Mouse (Mus musculus): ENCODE measurements around the gene Ap1m1. TPM values are rescaled to one million over a fixed set of nuclear protein-coding genes. Genes with fewer than 3 reads are reported as not detected.

The Ap1m1 gene
- polyA plus RNA-seq (2015; fragmentation: Illumina TruSeq; extraction: RNeasy Lipid Tissue Mini Kit (QIAGEN cat#74804); ENCODE audit: low read depth, low replicate concordance) = 83.9 TPM

GRCm38 (mm10) chr8:72239499-72240402 is at the start of gene Ap1m1:
Gene Ap1m1 (plus strand): TSS chr8:72240018.

GRCm38 (mm10) chr8:72212751-72213150 is 27.1 kb upstream of the Ap1m1 start, which contains the start of gene Cib3:
Gene Cib3 (minus strand): TSS chr8:72212837.

GRCm38 (mm10) chr8:72213536-72213935 is 26.3 kb upstream of the Ap1m1 start, which contains the start of gene Gm11034:
Gene Gm11034 (minus strand): TSS chr8:72213636.

GRCm38 (mm10) chr8:72219541-72220363 is 20.1 kb upstream of the Ap1m1 start, which contains the start of gene Fam32a:
Gene Fam32a (plus strand): TSS chr8:72219730.

GRCm38 (mm10) chr8:72305210-72305905 is 65.5 kb downstream of the Ap1m1 start, which contains the start of gene Gm10282:
Gene Gm10282 (minus strand): TSS chr8:72305260.

Other genes starting within 250 kb of the Ap1m1 start
- gene Cyp4f18, start 230.4 kb upstream of the Ap1m1 start, polyA plus RNA-seq (2015; fragmentation: Illumina TruSeq; extraction: RNeasy Lipid Tissue Mini Kit (QIAGEN cat#74804); ENCODE audit: low read depth, low replicate concordance) = not detected
- gene Olfr372, start 198.8 kb upstream of the Ap1m1 start, polyA plus RNA-seq (2015; fragmentation: Illumina TruSeq; extraction: RNeasy Lipid Tissue Mini Kit (QIAGEN cat#74804); ENCODE audit: low read depth, low replicate concordance) = not detected
- not detected for gene Olfr373, start 156.8 kb upstream of the Ap1m1 start, polyA plus RNA-seq (2015; fragmentation: Illumina TruSeq; extraction: RNeasy Lipid Tissue Mini Kit (QIAGEN cat#74804); ENCODE audit: low read depth, low replicate concordance)
- gene Olfr374, start 133.0 kb upstream of the Ap1m1 start, polyA plus RNA-seq (2015; fragmentation: Illumina TruSeq; extraction: RNeasy Lipid Tissue Mini Kit (QIAGEN cat#74804); ENCODE audit: low read depth, low replicate concordance) = not detected
- 41.8 TPM for gene Tpm4, start 105.0 kb upstream of the Ap1m1 start, polyA plus RNA-seq (2015; fragmentation: Illumina TruSeq; extraction: RNeasy Lipid Tissue Mini Kit (QIAGEN cat#74804); ENCODE audit: low read depth, low replicate concordance)
- gene Rab8a, start 78.8 kb upstream of the Ap1m1 start, polyA plus RNA-seq (2015; fragmentation: Illumina TruSeq; extraction: RNeasy Lipid Tissue Mini Kit (QIAGEN cat#74804); ENCODE audit: low read depth, low replicate concordance) = 52.3 TPM
- gene Hsh2d, start 50.4 kb upstream of the Ap1m1 start, polyA plus RNA-seq (2015; fragmentation: Illumina TruSeq; extraction: RNeasy Lipid Tissue Mini Kit (QIAGEN cat#74804); ENCODE audit: low read depth, low replicate concordance) = not detected
- not detected for gene Cib3, start 27.2 kb upstream of the Ap1m1 start, polyA plus RNA-seq (2015; fragmentation: Illumina TruSeq; extraction: RNeasy Lipid Tissue Mini Kit (QIAGEN cat#74804); ENCODE audit: low read depth, low replicate concordance)
- gene Gm11034, start 26.4 kb upstream of the Ap1m1 start, polyA plus RNA-seq (2015; fragmentation: Illumina TruSeq; extraction: RNeasy Lipid Tissue Mini Kit (QIAGEN cat#74804); ENCODE audit: low read depth, low replicate concordance) = not detected
- gene Fam32a, start 20.3 kb upstream of the Ap1m1 start, polyA plus RNA-seq (2015; fragmentation: Illumina TruSeq; extraction: RNeasy Lipid Tissue Mini Kit (QIAGEN cat#74804); ENCODE audit: low read depth, low replicate concordance) = 80.9 TPM
- 3.9 TPM for gene Gm10282, start 65.2 kb downstream of the Ap1m1 start, polyA plus RNA-seq (2015; fragmentation: Illumina TruSeq; extraction: RNeasy Lipid Tissue Mini Kit (QIAGEN cat#74804); ENCODE audit: low read depth, low replicate concordance)
- 10.3 TPM for gene Klf2, start 79.0 kb downstream of the Ap1m1 start, polyA plus RNA-seq (2015; fragmentation: Illumina TruSeq; extraction: RNeasy Lipid Tissue Mini Kit (QIAGEN cat#74804); ENCODE audit: low read depth, low replicate concordance)
- gene Eps15l1, start 181.4 kb downstream of the Ap1m1 start, polyA plus RNA-seq (2015; fragmentation: Illumina TruSeq; extraction: RNeasy Lipid Tissue Mini Kit (QIAGEN cat#74804); ENCODE audit: low read depth, low replicate concordance) = 45.5 TPM
- 2.2 TPM for gene Calr3, start 203.9 kb downstream of the Ap1m1 start, polyA plus RNA-seq (2015; fragmentation: Illumina TruSeq; extraction: RNeasy Lipid Tissue Mini Kit (QIAGEN cat#74804); ENCODE audit: low read depth, low replicate concordance)
- 7.6 TPM for gene 1700030K09Rik, start 203.9 kb downstream of the Ap1m1 start, polyA plus RNA-seq (2015; fragmentation: Illumina TruSeq; extraction: RNeasy Lipid Tissue Mini Kit (QIAGEN cat#74804); ENCODE audit: low read depth, low replicate concordance)
- 37.2 TPM for gene Cherp, start 235.2 kb downstream of the Ap1m1 start, polyA plus RNA-seq (2015; fragmentation: Illumina TruSeq; extraction: RNeasy Lipid Tissue Mini Kit (QIAGEN cat#74804); ENCODE audit: low read depth, low replicate concordance)